Mouse (Mus musculus) liver, embryonic 14.5 days (tissue): Measurements from ENCODE around the gene Sppl3.

Source experiments
- CTCF ChIP-seq: IDR thresholded peaks from 2 replicates; pipeline ENCODE4 v1.5.1; 2016; ENCODE audit warnings: antibody characterized with exemption, low read depth, control low read depth
- EP300 ChIP-seq: IDR thresholded peaks from 2 replicates; pipeline ENCODE4 v1.6.1; 2016; ENCODE audit warnings: antibody characterized with exemption, low read depth

- TF ChIP-seq CTCF (peak; percentile 36), EP300 (no peak)
These were observed 78.8 kb downstream of the Sppl3 start for GRCm38 (mm10) chr5:115089592-115090268.
